Mouse (Mus musculus): ENCODE results near the gene Esrrg.
A peak's percentile ranks its signal among the peaks of the same experiment; 100 is the strongest.

The Esrrg gene

DNA sequence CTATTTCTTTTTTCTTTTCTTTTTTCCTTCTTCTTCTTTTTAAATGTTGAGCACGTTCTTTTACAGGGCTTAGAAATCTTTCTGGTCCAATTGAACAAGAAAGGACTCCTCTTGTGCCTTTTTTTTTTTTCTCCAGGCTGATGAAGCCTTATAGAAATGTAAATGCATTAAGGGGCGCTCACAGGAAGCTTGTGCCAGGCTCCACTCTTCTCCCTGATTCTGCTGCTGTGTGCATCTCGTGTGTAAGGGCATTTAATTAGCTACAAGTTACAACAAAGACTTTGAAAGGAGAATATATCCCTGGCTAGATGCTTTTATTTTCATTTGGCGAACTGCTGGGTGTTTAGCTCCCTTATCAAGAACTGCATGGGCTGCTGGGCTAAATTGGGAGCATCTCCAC lies 374.6 kb downstream of the Esrrg start:
- DNase-seq (ENCODE audit: low read depth, low spot score) = no peak

DNA sequence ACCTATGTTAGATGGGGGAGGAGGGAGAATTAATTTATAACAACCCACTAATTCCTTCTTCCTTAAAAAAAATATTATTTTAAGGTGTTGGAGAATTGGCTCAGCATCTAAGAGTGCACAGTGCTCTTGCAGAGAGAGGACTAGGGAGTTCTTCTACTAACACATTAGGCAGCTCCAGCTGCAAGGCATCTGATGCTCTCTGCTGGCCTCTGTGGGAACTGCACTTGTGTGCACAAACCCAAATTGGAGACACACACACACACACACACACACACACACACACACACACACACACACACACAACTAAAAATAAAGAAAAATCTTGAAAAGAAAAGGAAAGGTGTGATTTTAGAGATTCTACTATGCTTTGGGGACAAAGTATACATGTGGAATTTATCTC lies 381.6 kb downstream of the Esrrg start:
- no peak for DNase-seq (ENCODE audit: low read depth, low spot score)

DNA sequence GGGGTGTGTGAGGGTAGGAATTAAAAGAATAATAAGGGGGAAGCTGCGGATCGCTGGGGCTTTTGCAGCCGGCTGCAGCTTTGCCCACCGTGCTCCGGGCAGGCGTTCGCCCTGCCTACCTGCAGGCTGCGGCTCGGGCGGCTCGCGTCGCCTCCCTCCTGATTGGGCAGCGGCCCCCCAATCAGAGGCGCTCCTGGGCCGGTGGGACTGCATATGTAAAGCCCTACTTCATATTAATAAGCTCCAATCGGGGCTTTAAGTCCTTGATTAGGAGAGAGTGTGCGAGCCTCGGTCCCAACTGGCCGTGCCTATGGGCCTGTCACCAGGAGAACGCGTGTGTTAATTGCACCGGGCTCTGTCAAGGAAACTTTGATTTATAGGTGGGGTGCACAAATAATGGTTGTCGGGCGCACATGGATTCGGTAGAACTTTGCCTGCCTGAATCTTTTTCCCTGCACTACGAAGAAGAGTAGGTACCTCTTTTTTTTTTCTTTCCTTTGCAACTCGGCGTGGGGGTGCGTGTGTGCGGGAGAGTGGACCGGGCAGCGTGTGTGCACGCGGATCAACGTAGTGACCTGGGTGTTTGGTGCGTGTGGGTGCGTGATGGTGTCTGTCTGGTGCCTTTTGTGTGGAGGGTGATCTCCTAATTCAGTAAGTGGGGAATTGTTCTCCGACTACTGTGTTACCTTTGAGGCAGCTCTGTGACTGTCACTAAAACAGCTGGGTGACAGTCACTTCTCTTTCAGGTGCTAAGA lies 389.2 kb downstream of the Esrrg start:
- DNase-seq (ENCODE audit: low read depth, low spot score) = peak; percentile 74

DNA sequence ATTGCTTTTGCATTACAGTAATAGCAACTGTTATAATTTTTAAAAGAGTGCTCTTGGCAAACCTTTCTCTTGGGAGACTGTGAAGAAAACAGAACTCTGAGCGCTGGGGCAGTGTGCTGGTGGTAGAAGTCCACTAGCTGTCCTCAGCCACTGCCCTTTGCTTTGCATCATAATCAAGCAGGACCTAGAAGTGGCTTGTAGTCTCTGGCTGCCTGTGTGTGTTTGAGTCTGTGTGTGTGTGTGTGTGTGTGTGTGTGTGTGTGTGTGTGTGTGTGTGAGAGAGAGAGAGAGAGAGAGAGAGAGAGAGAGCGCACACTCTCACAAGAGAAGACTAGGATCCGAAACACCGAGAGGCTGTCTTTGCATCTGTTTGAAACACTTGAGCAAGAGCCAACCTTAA lies 390.5 kb downstream of the Esrrg start:
- no peak for DNase-seq (ENCODE audit: low read depth, low spot score)

DNA sequence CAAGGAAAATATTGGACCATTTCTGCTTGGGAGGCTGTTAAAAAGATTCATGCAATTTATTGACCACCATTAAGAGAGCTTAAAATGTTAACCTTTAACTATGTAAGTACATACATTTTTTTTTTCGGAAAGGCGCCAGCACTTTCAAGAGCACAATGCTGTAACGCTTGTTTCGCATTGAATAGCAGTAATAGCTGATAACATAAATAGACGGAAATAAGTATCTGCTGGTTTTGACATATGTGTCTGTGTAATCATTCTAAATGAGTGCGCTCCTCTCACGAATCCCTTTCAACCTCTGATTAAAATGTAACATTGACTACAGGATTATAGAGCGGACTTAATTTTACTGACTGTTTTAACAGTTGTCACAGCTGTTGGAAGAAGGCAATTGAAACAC lies 391.6 kb downstream of the Esrrg start:
- no peak for DNase-seq (ENCODE audit: low read depth, low spot score)

DNA sequence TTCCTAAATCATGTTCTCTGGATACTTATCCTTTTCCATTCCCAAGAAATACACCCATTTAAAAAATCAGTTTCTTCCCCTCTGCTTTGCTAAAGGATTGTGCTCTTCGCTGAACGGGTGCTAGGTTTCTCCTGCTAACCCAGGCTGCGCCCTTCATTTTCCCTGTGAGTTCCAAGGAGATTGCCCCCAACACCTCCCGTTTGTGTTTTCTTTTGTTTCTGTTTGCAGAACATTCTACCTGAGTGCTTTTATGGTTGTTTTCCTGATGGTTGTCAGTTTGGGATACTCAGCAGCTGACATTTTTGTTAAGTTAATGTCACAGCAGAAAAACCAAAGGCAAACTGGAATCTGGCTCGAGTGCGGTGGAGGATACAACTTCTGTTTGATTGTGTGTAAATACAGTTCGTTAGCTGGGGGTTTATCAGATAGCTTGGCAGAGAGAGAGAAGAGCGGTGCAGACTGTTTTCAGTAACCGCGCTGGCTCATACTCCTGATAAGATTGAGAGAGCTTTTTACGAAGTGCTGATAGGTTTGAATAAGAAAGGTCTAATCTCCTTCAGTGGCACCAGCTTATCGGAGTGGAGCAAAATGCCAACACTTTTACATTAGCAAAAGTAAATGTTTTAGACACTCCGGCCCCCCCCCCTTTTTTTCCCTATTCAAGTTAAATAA lies 398.4 kb downstream of the Esrrg start:
- DNase-seq (ENCODE audit: low read depth, low spot score) = no peak

DNA sequence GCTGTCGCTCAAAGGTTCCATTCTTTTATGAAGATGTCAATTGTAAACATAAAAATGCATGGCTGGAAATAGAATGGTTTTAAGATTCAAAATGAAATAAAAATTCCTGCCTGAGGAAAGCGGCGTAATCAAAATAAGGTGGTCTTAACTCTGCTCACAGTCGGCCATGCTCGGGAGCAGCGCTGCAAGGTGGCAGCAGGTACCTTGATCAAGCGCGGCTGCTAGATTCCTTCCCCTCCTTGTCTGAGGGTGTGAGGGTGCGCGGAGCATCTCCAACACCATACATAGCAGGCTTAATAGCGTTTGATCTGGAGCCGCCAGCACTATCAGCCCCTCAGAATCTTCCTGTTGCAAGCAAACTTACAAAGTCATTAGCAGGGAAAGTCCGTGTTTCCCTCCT lies 399.9 kb downstream of the Esrrg start:
- no peak for DNase-seq (ENCODE audit: low read depth, low spot score)

DNA sequence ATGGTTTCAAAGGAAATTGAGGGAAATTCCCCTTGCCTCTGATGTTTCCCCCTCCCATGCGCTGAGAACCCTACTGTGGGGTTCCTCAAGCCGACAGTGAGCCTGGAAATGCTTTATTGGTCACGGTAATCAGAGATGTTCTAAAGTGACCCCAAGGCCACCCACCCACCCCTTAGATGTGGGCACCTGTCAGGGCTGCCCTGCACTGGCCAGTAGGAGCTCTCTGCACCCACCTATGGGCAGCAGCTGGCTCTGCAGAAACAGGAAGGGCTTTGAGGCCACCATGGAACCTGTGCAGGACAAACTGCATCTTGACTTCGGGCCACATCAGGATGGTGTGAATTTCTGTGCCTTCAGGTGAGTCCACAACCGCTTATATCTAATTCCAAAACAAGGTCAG lies 401.3 kb downstream of the Esrrg start:
- DNase-seq (ENCODE audit: low read depth, low spot score) = no peak

DNA sequence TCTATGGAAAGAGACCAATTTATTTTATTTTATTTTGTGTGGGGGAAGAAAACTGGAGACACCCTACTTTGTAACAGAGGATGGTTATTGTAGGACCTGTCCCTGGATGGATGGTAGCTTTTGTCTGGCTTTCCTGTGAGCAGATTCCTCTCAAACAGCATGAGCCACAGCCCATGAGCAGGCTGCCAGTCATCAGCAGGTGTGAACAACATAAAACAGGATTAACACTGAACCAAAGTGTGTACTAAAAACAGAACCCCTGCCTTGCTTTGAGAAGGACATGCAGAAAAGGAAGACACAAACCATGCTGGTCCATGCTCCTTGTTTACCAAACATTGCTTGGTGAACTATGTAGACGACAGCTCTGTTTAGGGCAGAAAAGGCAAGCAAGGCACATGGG lies 402.3 kb downstream of the Esrrg start:
- no peak for DNase-seq (ENCODE audit: low read depth, low spot score)

DNA sequence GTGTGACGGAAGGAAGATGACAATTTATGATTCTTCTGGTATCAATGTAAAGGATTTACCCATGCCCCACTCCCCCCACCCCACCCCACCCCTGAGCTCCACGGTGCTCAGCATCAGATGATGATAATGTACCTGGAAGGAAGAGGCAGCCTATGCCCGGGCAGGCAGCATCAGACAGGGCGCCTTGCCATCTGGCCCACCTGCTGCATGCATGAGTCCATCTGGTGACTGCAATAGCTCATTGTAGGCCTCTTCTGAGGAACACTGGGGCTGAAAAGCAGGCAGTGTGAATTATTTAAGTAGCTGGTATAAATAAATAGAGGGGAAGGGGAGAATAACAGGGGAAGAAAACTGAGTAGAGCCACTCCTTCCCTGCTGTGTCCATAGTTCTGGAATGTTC lies 405.8 kb downstream of the Esrrg start:
- no peak for DNase-seq (ENCODE audit: low read depth, low spot score)

DNA sequence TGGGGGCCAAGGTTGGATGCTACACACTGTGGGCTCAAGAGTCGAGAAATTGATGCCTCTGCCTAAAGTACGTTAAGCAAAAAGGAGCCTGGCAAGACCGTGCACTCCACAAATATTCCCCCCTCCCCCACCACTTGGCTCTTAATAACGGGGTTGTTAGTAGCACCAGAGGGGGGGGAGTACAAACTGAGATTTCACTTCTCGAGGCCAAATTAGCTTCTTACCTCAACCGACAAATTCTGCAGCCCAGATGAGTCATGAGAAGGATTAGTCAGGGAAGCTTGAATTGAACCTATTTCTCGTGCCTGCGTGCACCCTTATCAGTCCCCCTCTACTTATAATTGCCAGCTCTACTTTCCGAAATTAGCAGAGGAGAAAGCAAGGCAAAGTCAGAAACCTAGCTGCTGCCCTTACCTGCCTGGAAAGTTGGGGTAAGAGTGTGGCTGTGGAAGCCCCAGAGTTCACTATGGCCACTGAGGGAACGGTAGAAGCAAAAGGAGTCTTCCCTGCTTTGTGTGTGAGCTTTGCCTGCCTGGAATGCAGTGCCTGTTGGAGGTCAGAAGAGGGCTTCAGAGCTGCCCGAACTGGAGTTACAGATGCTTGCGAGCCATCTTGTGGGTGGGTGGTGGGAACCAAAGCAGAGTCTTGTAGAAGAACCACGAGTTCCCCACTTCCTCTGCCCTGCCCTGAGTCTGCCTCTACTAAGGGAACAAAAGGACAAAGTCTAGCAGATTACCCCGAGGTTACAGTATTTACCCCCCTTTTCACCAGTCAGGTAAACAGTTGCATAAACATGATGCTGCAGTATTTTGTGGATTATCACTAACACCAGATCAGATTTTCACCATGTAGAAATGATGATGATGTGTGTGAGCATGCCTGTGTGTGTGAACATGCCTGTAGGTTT lies 409.6 kb downstream of the Esrrg start:
- no peak for DNase-seq (ENCODE audit: low read depth, low spot score)

DNA sequence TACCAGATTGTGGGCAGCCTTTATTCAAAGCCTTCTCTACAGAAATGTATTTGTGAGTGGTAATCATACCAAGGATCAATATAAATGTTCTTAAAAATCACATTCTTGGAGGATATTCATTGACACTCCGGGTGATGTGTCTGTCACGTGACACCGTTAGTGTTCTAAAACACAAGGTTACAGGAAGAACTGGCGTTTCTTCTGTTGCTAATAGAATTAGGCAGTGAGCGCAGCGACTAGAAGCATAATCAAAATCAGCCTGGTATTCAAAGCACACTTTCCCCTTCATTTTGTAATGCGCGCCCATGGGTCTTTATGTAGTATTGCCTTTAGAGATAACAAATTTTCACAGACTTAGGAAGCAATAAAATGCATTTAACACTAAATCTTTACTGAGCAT lies 420.6 kb downstream of the Esrrg start:
- DNase-seq (ENCODE audit: low read depth, low spot score) = no peak

DNA sequence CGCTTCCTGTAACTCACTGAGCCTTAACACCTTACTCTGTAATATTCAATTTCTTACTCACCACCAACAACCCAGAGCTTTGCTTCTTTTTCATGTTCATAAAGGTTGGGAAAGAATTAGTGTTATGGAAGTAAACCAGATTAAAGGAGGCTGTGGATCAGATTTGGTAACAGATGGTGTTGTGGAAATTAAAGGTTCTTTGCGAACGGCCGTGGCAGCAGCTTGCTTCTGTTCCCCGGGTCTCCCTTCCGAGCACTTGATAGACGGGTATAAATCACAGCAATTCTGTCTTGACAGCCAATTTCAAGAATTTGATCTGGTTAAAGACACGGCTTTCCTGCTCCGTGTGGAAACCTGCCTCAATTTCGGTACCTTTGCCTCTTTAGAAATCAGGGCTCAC lies 421.5 kb downstream of the Esrrg start:
- no peak for DNase-seq (ENCODE audit: low read depth, low spot score)

DNA sequence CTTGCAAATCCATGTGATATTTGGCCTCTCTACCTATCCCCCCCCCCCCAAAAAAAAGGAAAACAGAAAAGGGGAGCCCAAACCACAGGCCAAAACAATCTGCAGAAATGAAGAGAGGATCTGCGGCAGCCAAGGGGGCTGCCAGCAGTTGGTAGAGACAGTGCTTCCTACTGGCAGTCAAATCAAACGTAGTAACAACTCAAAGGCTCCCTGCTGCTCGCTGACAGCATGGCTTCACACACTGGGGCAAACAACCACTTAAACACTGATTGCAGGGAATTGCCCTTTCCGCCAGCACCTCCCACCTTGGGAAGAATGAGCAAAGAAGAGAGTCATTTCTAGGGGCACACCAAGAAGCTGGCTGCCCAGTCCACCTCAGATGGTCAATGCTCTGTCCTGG lies 422.7 kb downstream of the Esrrg start:
- no peak for DNase-seq (ENCODE audit: low read depth, low spot score)

DNA sequence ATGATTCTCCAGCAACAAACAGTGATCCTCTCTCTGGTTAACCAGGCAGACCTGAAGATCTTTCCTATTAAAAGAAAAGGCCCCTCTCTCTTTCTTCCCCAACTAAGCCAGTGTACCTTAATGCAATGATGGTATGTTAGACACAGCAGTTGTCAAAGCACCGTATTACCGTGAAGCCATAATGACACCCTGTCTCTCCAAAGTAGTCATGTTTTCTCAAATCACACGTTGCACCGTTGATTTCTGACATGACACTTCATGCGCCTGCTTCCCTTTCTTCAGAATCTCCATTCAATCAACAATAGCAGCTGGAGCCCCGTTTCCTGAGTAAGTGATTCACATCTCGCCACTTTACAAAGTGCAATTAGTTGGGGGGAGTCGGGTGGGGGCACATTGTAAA lies 427.4 kb downstream of the Esrrg start:
- no peak for DNase-seq (ENCODE audit: low read depth, low spot score)

DNA sequence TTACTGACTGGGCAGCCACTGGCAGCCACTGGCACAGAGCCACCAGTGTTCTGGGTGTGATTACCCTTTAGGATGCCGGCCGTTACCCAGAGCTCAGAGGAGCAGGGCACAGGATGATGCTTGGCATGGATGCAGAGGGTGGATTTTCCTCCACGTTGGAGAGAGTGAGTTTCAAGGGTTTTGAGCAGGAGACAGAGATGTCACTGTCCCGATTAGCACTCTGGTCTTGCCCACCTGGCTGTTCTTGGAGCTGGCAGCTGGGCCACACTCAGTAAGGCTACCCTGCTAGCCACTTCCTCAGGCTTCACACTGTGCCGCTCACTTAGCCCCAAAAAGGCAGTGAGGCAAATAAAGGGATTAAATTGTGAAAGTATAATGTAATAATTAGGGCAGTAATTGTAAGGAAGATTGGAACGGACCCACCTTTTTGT lies 438.1 kb downstream of the Esrrg start:
- no peak for DNase-seq (ENCODE audit: low read depth, low spot score)

DNA sequence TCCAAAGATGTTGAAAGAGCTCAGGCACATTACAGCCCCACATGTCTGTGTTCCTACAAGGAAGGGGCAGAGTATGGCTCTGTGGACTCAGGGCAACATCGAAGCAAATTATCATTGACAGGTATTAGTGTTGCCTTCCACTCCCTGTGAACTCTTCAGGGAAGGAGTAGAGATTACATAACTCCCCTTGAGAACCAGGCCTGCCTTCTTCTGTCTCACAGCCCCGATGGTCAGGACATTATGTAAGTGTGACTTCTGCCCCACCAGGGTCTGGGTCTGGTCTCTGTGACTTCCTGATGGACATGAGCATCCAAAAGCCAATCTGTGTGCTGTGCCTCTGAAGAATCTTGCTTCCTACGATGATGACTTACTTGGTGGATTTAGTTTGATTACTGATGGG lies 438.6 kb downstream of the Esrrg start:
- DNase-seq (ENCODE audit: low read depth, low spot score) = no peak

DNA sequence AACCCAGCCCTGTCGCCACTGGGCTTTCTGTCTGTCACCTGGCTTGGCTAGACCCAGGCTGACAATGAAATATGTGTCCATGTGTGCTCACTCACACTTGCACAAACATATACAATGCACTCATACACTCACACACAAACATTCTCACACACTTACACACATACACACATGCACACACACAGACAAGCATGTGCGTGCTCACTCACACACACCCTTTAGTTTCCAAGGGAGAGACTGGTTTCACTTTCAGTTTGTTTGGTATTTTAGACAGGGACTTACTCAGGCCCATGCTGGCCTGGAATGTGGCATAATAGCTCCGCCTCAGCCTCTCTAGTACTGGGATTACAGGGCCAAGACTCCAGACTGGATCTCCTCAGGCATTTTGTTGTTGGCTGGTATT lies 447.3 kb downstream of the Esrrg start:
- DNase-seq (ENCODE audit: low read depth, low spot score) = peak; percentile 61

DNA sequence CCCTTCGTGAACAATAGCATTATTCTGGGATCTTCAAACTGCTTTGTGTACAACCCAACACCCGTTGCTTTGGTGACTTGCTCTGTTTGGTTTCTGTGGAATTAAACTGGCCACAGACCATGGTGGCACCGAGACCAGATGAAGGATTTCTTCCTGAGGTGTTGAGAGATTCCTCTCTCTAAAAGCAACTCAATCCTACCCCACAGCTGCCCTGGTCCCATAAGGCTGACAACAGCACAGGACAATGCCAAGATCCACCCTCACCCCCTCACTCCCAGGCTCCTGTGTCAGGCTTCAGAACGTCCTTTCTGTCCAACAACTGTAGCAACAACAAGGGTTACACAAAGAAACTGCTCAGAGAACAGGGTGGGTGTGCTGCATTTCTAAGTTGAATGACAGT lies 449.3 kb downstream of the Esrrg start:
- DNase-seq (ENCODE audit: low read depth, low spot score) = no peak

DNA sequence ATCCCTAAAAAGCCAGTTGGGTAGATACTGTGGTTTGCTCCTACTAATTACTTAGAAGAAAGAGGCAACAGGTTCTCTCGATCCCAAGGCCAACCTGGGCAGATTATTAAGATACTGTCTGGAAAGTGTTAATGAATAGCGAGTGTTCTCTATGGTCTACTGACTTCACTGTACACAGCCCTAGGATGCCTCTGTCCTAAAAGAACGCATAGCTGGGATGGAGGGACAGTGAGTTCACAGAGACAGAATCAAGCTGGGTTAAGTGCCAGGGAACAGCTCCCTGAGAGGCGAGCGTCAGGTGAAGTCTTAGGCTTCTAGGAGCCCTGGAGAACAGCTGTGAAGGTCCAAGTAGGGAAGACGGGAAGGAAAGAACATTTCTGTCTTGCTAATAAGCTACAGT lies 450.4 kb downstream of the Esrrg start:
- DNase-seq (ENCODE audit: low read depth, low spot score) = no peak

DNA sequence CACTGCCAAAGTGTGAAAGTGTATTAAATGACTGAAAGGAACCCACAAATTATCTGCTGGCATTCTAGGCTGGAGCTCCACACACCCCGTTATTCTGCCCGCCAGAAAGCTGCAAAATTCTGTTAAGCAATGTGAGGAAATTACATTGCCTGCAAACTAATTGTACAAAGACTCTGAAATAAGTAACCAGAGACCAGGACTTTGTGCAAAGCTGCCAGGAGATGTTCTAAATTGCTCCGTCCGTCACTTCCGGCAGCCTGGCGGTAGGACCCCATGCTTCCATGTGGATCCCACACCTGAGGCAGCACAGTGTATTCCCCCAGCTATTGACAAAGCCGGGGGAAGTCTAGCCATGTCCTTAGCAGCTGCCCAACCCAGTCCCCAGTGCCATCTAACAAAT lies 451.9 kb downstream of the Esrrg start:
- DNase-seq (ENCODE audit: low read depth, low spot score) = no peak

DNA sequence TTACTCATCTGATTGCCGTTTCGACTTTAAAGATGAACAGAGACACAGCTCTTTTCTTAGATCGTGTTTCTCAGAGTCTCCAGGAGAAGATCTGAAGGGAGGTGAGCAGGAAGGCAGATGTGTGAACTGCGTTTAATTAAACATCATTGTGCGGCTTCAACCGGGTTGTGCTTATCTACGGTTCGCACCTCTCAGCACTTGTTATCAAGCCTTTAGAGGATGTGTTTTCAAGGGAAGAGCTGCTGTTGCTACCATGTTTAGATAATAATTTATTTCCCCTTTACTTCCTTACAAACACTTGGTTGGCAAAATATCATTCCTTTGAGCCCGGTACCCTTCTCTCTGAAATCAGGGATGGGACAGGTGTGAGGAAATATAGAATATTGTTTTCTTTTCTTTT lies 460.2 kb downstream of the Esrrg start:
- no peak for DNase-seq (ENCODE audit: low read depth, low spot score)

DNA sequence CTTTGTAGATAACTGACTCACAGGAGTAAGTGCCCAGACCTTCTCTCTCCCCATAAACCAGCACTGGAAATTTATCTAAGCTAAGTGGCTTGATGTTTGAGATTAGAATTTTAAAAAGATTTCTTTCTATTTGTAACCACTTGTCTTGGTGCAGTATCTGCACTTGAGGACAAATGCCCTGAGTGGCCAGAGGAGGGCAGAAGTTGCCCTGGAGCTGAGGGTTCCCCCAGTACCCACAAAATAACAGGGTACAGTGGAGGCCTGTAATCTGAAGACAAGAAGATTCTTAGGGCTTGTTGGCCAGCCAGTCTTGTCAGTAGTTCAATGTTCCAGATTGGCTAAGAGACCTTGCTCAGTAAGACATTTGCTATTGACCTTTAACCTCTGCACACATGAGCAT lies 461.3 kb downstream of the Esrrg start:
- no peak for DNase-seq (ENCODE audit: low read depth, low spot score)
